Mouse (Mus musculus) MEL (cell line): ENCODE measurements around the gene Ptgds. TPM values are rescaled to one million over a fixed set of nuclear protein-coding genes. Genes with fewer than 3 reads are reported as not detected.

Source experiments
- DNase-seq: peaks from one replicate; pipeline ENCODE4 v3.0.0; 2011; ENCODE audit warnings: low read depth, low spot score
- H3K27ac ChIP-seq: 2 replicates; pipeline ENCODE4 v1.5.1; 2012; ENCODE audit warnings: low read depth, mild to moderate bottlenecking, control low read depth, low read length, moderate library complexity; ENCODE audit not compliant: control insufficient read depth
- H3K27me3 ChIP-seq, 2 experiments: fragments of 150-350 bp in 1 of 2; sonication (generic) in 1 of 2; 2 replicates each; pipeline ENCODE4 v1.6.1; 2012; ENCODE audit warnings: low read length in 2 of 2, mild to moderate bottlenecking in 2 of 2, improper control_type of control experiment in 1 of 2, moderate library complexity in 1 of 2; ENCODE audit not compliant: insufficient read depth in 2 of 2, control insufficient read depth in 1 of 2
- H3K36me3 ChIP-seq, 2 experiments: 2 replicates each; pipeline ENCODE4 v1.6.1; 2012 to 2014; ENCODE audit warnings: low read length in 2 of 2, improper control_type of control experiment in 1 of 2, inconsistent platforms in 1 of 2, mild to moderate bottlenecking in 1 of 2; ENCODE audit not compliant: insufficient read depth in 2 of 2, control insufficient read depth in 1 of 2
- H3K4me1 ChIP-seq, 2 experiments: fragments of 150-350 bp in 1 of 2; sonication (generic) in 1 of 2; 2 replicates each; pipeline ENCODE4 v1.6.1; 2012; ENCODE audit warnings: low read length in 2 of 2, improper control_type of control experiment in 1 of 2, mild to moderate bottlenecking in 1 of 2; ENCODE audit not compliant: insufficient read depth in 2 of 2, control insufficient read depth in 1 of 2
- H3K4me3 ChIP-seq, 2 experiments: fragments of 150-350 bp in 1 of 2; sonication (generic) in 1 of 2; 2 replicates each; pipeline ENCODE4 v1.5.1; 2012; ENCODE audit warnings: low read depth in 2 of 2, low read length in 2 of 2, mild to moderate bottlenecking in 2 of 2, moderate library complexity in 2 of 2, control low read depth in 1 of 2, improper control_type of control experiment in 1 of 2; ENCODE audit not compliant: control insufficient read depth in 1 of 2, insufficient read depth in 1 of 2
- H3K79me2 ChIP-seq: 2 replicates; pipeline ENCODE4 v1.6.1; 2012; ENCODE audit warnings: mild to moderate bottlenecking, low read length, moderate library complexity; ENCODE audit not compliant: control insufficient read depth, poor library complexity, insufficient read depth
- H3K9ac ChIP-seq: 2 replicates; pipeline ENCODE4 v1.6.1; 2012; ENCODE audit warnings: low read depth, mild to moderate bottlenecking, control low read depth, low read length, moderate library complexity; ENCODE audit not compliant: control insufficient read depth, poor library complexity, severe bottlenecking
- H3K9me3 ChIP-seq: fragments of 150-350 bp; sonication (generic); replicated peaks from 2 replicates; pipeline ENCODE4 v1.6.1; 2012; ENCODE audit warnings: mild to moderate bottlenecking, low read length, improper control_type of control experiment, moderate library complexity; ENCODE audit not compliant: insufficient read depth
- CHD1 ChIP-seq: IDR thresholded peaks from 2 replicates; pipeline ENCODE4 v1.6.1; 2012; ENCODE audit warnings: low read depth, mild to moderate bottlenecking, inconsistent platforms, low read length, improper control_type of control experiment
- CHD2 ChIP-seq: IDR thresholded peaks from 2 replicates; pipeline ENCODE4 v1.6.1; 2011; ENCODE audit warnings: low read length, improper control_type of control experiment
- CTCF ChIP-seq, 3 experiments: IDR thresholded peaks in 2 of 3; conservative IDR thresholded peaks in 1 of 3; 2 replicates each; pipeline ENCODE4 v1.5.1; 2011 to 2012; ENCODE audit warnings: low read length in 3 of 3, low read depth in 2 of 3, mild to moderate bottlenecking in 2 of 3, improper control_type of control experiment in 1 of 3, inconsistent platforms in 1 of 3, mixed read lengths in 1 of 3, moderate library complexity in 1 of 3; ENCODE audit not compliant: control insufficient read depth in 1 of 3, insufficient read depth in 1 of 3, poor library complexity in 1 of 3, severe bottlenecking in 1 of 3
- EP300 ChIP-seq, 2 experiments: IDR thresholded peaks; 2 replicates each; pipeline ENCODE4 v1.6.1; 2011; ENCODE audit warnings: improper control_type of control experiment in 2 of 2, low read length in 2 of 2, low read depth in 1 of 2, mild to moderate bottlenecking in 1 of 2
- ETS1 ChIP-seq: IDR thresholded peaks from 2 replicates; pipeline ENCODE4 v1.6.1; 2012; ENCODE audit warnings: low read depth, mild to moderate bottlenecking, inconsistent platforms, low read length, improper control_type of control experiment, moderate library complexity
- GATA1 ChIP-seq: IDR thresholded peaks from 2 replicates; pipeline ENCODE4 v1.6.1; 2011; ENCODE audit warnings: low read depth, low read length, improper control_type of control experiment
- JUND ChIP-seq: IDR thresholded peaks from 2 replicates; pipeline ENCODE4 v1.6.1; 2011; ENCODE audit warnings: low read depth, mild to moderate bottlenecking, improper control_type of control experiment, low read length
- MAFK ChIP-seq: IDR thresholded peaks from 2 replicates; pipeline ENCODE4 v1.6.1; 2011; ENCODE audit warnings: low read depth, mild to moderate bottlenecking, low read length, improper control_type of control experiment, borderline replicate concordance
- MEF2A ChIP-seq: IDR thresholded peaks from 2 replicates; pipeline ENCODE4 v1.6.1; 2014; ENCODE audit warnings: low read depth, mild to moderate bottlenecking, inconsistent platforms, low read length, improper control_type of control experiment; ENCODE audit not compliant: poor library complexity, insufficient replicate concordance, severe bottlenecking; ENCODE audit errors: extremely low read depth
- MXI1 ChIP-seq: IDR thresholded peaks from 2 replicates; pipeline ENCODE4 v1.6.1; 2011; ENCODE audit warnings: mild to moderate bottlenecking, low read depth, low read length, improper control_type of control experiment
- MYC ChIP-seq: IDR thresholded peaks from 2 replicates; pipeline ENCODE4 v1.6.1; 2011; ENCODE audit warnings: low read depth, mild to moderate bottlenecking, low read length, improper control_type of control experiment, moderate library complexity
- POLR2A ChIP-seq, 2 experiments: IDR thresholded peaks; 2 replicates each; pipeline ENCODE4 v1.6.1; 2011 to 2012; ENCODE audit warnings: low read length in 2 of 2, mild to moderate bottlenecking in 2 of 2, control low read depth in 1 of 2, improper control_type of control experiment in 1 of 2, low read depth in 1 of 2, moderate library complexity in 1 of 2; ENCODE audit not compliant: control insufficient read depth in 1 of 2, insufficient read depth in 1 of 2, poor library complexity in 1 of 2
- POLR2AphosphoS2 ChIP-seq: IDR thresholded peaks from 2 replicates; pipeline ENCODE4 v1.6.1; 2011; ENCODE audit warnings: low read length, improper control_type of control experiment
- POLR2AphosphoS5 ChIP-seq: IDR thresholded peaks from 2 replicates; pipeline ENCODE4 v1.6.1; 2012; ENCODE audit warnings: low read depth, borderline replicate concordance, mild to moderate bottlenecking, inconsistent platforms, low read length, moderate library complexity, mixed read lengths
- TBP ChIP-seq: IDR thresholded peaks from 2 replicates; pipeline ENCODE4 v1.8.0; 2011; ENCODE audit warnings: low read depth, low read length, improper control_type of control experiment
- UBTF ChIP-seq: IDR thresholded peaks from 2 replicates; pipeline ENCODE4 v1.6.1; 2012; ENCODE audit warnings: low read depth, mild to moderate bottlenecking, inconsistent platforms, low read length, improper control_type of control experiment, moderate library complexity, borderline replicate concordance; ENCODE audit not compliant: insufficient read depth
- USF2 ChIP-seq, 2 experiments: IDR thresholded peaks; 2 replicates each; pipeline ENCODE4 v1.6.1; 2011 to 2012; ENCODE audit warnings: improper control_type of control experiment in 2 of 2, low read length in 2 of 2, borderline replicate concordance in 1 of 2, inconsistent platforms in 1 of 2, low read depth in 1 of 2, mild to moderate bottlenecking in 1 of 2; ENCODE audit not compliant: insufficient read depth in 1 of 2
- ZKSCAN1 ChIP-seq: IDR thresholded peaks from 2 replicates; pipeline ENCODE4 v1.6.1; 2012; ENCODE audit warnings: low read depth, mild to moderate bottlenecking, inconsistent platforms, low read length, improper control_type of control experiment, moderate library complexity
- polyA plus RNA-seq, 2 experiments: library from polyadenylated mRNA; stranded (reverse) in 1 of 2; unstranded in 1 of 2; fragments of >175 nt in 1 of 2; fragments of >200 nt in 1 of 2; gene quantifications; 2 replicates each; pipeline versions ENCODE4 v1.2.1 to v1.2.4; 2012; ENCODE audit warnings: low replicate concordance in 2 of 2, low read depth in 1 of 2; ENCODE audit not compliant: insufficient read length in 2 of 2, insufficient read depth in 1 of 2, missing spikeins in 1 of 2
- total RNA-seq: library from RNA; depleted of rRNA; stranded (reverse); fragments of 300-350 nt; gene quantifications from 2 replicates; pipeline ENCODE4 v1.2.3, GENCODE M21; 2012

The Ptgds gene
- total and polyA plus RNA-seq, 3 experiments, result not detected

GRCm38 (mm10) chr2:25452951-25453350 is 16.9 kb downstream of the Ptgds start:
- Histone ChIP-seq H3K4me3 (no peak overlapping the region), H3K36me3 (no peaks in the 10 kb centered on the region), H3K27ac (no peak overlapping the region), H3K9ac (no peak overlapping the region), H3K27me3 (no peaks in the 10 kb centered on the region), H3K79me2 (no peaks in the 10 kb centered on the region), H3K9me3 (no peaks in the 10 kb centered on the region), H3K4me1 (no peaks in the 10 kb centered on the region)
- TF ChIP-seq POLR2AphosphoS2, result no peak
- TF ChIP-seq ETS1, result no peak
- no peak for TF ChIP-seq JUND
- TF ChIP-seq POLR2AphosphoS5, result no peak
- TF ChIP-seq TBP, result no peak
- TF ChIP-seq MYC, result no peak
- no peak for TF ChIP-seq EP300 (IDR thresholded peaks at IDR 0.05; ENCODE audit: low read depth in 1 of 2, low read length in 2 of 2)
- DNase-seq, result no peak

- DNase-seq, result no peak
- TF ChIP-seq MYC, result no peak
- TF ChIP-seq POLR2A (IDR thresholded peaks at IDR 0.05; ENCODE audit: control insufficient read depth in 1 of 2, insufficient read depth in 1 of 2, low read depth in 1 of 2, low read length in 2 of 2, poor library complexity in 1 of 2), result no peak
- no peak for TF ChIP-seq CTCF (IDR thresholded peaks at IDR 0.05 in 2 of 3, conservative IDR thresholded peaks at IDR 0.05 in 1 of 3; ENCODE audit: control insufficient read depth in 1 of 3, insufficient read depth in 1 of 3, low read depth in 2 of 3, low read length in 3 of 3, poor library complexity in 1 of 3, severe bottlenecking in 1 of 3)
- TF ChIP-seq ZKSCAN1, result no peak
- TF ChIP-seq CHD1, result no peak
- no peak for TF ChIP-seq MAFK
- TF ChIP-seq USF2 (IDR thresholded peaks at IDR 0.05; ENCODE audit: borderline replicate concordance in 1 of 2, insufficient read depth in 1 of 2, low read depth in 1 of 2, low read length in 2 of 2), result no peak
- no peak for TF ChIP-seq POLR2AphosphoS5
- TF ChIP-seq GATA1, result no peak
- TF ChIP-seq UBTF, result no peak
- TF ChIP-seq MEF2A, result no peak
- no peak for TF ChIP-seq CHD2
- no peak for TF ChIP-seq MXI1
- Histone ChIP-seq H3K9me3 (no peaks in the 10 kb centered on the region), H3K4me1 (no peaks in the 10 kb centered on the region), H3K4me3 (no peak overlapping the region), H3K79me2 (no peaks in the 10 kb centered on the region), H3K9ac (no peak overlapping the region), H3K36me3 (no peaks in the 10 kb centered on the region; a peak in 1 of 4 replicates), H3K27ac (no peak overlapping the region), H3K27me3 (no peaks in the 10 kb centered on the region)
Observed at GRCm38 (mm10) chr2:25450853-25451647, 18.8 kb downstream of the Ptgds start.
